Mouse (Mus musculus): ENCODE results near the gene Rara.

Rara gene

DNA sequence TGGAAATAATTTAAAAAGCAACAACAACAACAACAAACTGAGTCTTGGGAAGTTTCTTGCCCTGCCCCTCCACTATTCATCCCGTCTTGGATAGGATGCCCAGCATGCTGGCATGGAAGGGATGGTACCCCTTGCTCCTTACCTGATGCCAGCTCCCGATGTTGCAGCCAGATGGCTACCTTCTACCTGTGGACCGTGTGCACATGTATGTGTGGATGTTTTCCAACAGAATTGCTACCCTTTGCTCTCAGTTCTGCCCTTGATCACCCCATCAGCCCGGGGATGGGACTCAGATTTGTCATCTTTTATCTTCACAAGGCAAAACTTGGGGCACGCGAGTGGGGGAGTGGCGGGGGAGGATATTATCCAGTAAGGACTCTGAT is 11.1 kb downstream of the Rara start:
- peak in 1 of 2 experiments; percentile 31 for DNase-seq

DNA sequence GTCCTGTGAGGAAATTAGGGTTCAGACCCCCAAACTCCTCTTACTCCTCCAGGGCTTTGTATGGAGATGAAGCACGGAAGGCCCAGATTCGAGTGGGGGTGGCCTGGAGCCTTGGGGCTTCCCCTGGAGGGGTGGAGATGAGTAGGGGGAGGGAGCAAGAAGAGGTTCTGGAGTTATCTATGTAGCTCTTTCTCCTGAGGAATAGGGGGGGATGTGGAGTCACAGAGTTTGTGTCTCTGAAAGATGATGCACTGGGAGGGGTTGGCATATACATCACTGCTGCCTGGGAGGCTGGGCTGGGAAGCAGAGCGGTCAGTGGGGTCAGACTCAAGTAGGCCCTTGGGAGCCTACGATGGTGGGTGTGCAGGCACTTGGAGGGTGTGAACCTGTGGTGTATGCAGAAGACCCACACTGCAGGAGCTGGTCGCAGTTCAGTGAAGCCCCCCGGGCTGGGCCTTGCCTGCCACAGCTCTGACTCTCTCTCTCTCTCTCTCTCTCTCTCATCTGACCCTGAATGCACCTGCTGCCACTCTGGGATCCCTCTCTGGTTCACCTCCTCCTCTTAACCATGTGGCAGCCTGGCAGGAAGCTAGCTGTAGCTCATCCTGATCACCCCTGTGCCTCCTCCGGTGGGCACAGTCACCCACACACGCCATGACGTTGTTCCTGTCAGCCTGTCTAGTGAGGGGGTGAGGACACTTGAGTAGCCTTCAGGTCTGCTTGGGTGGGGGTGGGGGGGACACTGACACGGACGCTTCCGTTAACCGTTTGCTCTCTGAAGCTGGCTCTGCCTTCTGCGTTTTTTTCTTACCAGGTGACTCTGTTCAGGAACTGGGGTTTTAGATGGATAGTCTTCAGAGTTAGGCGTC is 11.7 kb downstream of the Rara start:
- DNase-seq: peak in 1 of 2 experiments; percentile 28

DNA sequence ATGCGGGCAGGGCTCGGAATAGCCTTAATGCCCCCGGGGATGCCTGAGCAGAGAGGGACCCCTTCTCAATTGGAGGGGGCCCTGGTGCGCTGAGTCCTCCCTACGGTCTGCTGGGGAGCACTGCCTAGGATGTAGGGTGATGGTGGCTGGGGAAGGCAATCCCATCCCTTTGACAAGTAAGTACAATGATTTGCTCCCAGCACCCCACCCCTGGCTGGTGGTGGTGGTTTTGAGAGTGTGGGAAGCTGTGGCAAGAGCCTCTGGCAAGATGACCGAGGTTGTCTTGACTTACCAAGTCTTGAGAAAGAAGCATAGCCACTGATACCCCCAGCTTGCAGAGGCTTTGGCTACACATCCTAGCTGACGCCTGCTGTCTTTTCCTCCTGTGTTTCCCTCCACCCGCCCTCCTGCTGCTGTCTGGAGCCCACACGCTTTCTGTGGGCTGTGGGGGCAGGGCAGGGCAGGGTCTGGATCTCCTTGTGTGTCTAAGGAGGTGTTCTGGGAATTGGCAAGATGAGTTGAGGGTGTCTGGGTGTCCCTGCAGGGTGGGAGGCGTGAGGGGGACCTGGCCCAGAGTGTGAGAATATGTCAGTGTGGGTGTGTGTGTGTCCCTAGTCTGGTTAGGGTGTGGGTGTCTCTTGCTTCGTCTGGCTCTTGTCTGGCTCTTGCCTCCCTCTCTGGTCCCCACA is 12.5 kb downstream of the Rara start:
- no peak for DNase-seq

DNA sequence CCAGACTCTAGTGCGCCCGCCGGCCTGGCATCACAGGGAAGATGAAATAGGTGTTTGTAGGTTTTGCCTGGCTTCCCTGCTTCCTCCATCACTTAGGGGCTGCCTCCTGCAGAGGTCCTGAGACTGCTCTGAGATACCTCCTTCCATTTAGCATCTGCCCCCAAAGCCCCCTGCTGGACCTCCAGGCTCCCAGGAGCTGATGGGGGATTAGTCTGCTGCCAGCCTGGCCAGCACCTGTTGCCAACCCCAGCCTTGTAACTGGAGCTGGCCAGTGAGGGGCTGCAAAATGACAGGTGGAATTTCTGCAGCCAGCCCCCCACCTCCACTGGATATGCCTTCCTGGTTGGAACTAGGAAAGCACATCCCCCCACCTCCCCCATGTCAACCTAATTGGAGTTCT is 13.2 kb downstream of the Rara start:
- peak in 1 of 2 experiments; percentile 25 for DNase-seq

DNA sequence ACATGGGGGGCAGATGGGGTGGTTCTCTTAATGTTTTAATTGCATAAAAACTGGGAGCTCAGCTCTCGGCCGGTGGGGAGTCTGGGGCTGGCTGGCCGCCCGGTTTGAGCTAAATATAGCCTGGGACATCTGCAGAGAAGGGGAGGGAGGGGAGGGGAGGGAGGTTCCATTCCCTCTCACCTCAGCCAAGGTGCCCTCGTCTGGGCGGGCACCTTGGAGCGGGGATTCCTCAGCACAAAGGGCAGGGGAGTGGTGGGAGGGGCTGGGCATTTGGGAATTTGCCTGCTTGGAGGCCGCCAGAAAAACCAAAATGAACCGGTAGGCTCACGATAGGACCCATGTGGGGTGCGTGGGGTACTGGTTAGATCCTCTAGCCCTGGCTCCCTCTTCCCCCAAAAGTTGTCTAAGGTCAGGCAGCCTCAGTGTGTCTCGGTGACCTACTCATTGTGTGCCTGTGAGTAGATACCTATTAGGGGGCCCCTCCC is 13.8 kb downstream of the Rara start:
- DNase-seq: peak; percentile 84 to 87

DNA sequence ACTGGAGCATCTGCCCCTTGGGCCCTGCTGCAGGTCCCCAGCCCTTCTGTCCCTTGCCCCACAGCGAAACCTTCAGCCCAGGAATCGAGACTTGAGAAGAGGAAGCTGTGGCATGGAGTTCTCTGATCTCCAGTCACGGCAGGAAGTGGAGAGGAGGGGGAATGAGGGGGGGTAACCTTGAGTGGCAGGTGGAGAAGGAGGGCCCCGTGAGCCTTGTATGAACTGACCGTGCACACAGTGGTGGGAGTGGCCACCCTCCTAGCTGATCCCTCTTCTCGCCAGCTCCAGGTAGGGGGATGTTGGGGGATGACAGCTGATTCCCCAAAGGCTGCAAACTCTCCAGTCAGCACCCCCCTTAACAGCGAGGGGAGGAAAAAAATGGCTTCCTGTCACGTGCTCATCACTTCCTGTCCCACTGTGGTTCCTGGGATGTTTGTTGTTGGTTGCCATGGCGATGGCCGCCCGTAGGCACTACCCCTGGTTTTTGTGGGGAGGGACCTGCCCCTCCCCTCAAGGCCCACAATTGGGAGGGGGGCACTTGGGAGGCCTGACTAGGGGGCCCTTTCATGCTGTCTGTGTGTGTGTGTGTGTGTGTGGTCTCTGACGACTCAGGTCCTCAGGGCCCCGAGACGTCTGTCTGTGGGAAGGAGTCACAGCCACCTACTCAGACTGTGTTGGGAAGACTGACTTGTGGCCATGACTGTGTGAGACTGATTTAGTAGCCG is 14.4 kb downstream of the Rara start:
- DNase-seq: peak in 1 of 2 experiments; percentile 25

DNA sequence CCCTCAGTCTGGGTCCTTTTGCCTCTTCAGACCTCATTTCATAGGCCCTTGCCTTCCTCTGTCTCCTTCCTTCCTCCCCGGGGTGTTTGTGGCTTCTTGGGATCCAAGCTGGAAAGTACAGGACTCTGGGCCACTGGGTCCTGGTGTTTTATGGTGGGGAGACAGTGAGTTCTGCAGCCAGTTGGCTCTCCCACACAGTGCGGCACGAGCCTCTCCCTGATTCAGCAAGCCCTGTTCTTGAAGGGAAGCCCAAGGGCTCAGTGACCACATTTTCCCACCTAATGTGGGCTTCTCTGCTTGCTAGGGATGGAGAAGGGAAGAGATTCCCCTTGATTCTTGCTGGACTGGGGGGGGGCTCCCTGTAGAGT is 14.9 kb downstream of the Rara start:
- DNase-seq: no peak

DNA sequence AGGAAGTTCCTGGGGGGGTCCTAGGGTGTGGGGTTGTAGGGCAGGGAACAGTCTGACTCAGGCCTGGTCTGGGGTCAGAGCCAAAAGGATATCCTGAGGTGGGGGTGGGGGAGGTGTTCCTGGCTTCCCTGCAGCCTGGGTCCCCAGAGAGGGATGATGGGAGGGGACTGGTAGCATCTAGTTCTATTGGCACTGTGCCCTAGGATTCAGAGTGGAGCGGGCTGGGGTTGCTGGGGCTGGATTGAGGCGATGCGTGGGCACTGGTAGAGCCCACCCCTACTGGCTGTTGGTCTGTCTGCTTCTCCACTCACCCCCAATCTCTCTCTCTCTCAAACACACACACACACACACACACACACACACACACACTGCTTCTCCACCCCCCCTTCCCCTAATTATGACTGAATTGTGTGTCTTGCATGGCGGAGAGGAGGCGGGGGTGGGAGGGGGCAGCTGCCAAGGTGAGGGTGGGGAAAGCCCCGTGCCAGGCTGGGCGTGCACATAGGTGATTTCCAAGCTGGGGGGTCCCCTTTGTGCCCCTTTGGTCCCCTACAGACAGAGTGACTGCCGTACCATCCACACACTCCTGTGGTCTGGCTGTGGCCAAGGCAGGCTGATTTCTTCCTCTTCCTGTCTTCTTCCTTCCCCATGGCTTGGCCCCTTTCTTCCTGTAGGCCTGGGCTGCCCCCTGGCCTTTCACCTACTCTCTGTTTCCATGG is 15.5 kb downstream of the Rara start:
- DNase-seq: no peak

DNA sequence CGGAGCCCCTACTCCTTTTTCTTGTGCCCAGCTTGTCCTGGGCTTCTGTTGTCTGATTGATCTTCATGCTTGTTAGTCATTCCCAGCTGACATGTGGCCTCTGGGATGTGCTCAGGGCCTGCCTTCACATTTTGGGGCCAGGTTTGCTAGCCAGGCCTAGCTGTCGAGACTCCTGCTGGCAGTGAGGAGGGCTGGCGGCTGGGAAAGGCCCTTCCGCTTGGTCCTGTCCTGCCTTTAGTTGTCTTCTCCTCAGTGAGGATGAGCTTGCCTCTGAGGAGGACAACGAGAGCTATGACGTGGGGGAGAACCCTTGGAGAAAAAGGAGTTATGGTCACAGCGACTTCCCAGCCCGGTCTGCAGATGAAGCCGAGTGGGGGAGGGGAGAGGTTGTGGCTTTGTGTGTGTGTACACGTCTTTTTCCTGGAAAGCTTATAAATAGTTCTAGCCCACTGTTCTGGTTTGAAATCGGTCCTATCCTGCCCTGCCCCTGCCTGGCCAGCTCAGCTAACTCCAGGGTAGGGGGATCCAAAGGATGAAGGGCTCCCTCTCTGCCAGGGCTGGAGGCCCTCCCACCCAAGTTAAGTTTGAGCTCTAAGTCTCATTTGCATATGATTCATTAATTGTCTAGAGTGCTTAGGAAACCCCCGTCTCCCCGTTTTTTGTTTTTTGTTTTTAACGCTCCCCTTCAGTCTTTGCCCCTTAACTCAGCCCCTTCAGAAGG is 16.3 kb downstream of the Rara start:
- DNase-seq: no peak

DNA sequence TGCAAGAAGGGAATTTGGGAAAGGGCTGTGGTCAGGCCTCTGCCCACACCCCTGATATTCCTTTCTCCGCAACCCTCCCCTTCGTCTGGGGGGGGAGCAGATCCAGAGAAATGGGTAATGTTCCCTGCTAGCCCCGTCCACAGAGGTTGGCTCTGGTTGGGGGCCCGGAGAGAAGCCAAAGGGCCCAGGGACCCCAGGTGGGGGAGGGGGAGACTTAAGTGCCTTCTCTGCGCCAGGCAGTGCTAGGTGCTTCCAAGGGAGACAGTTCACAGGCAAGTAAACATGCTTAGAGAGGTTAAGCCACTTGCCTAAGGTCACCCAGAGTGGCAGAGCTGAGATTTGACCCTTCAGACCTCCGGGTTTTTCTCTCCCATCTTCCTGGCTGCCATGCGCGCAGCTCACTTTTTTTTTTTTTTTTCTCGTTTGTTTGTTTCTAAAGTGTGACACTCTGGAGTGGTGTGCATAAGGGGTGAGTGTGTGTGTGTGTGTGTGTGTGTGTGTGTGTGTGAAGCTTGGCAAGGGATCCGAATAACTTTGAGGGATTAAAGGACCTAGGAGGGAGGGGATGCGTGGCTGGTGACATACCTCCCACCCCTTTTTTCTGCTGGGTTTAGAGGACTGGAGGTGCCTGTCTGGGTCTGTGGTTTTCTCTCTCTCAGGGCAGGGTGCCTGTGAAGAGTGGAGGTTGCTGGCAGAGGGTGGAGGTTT is 17.4 kb downstream of the Rara start:
- no peak for DNase-seq

DNA sequence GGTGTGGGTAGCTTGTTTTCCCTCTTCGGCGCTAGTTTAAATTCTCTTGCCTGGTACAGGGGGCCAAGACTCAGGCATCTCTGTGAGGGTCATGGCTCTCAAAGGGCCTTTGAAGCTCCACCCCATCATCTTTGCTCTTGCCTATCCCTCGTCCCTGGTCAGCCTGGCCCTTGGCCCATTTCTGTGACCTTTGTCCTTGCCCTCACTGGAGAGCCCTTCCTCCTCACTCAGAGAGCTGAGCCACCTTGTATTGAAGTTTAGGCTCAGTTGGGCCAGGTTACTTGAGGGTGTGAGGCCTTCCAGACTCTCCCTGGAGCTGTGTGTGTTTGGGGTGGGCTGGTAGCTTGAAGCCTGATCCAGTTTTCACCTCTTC is 18.0 kb downstream of the Rara start:
- no peak for DNase-seq

DNA sequence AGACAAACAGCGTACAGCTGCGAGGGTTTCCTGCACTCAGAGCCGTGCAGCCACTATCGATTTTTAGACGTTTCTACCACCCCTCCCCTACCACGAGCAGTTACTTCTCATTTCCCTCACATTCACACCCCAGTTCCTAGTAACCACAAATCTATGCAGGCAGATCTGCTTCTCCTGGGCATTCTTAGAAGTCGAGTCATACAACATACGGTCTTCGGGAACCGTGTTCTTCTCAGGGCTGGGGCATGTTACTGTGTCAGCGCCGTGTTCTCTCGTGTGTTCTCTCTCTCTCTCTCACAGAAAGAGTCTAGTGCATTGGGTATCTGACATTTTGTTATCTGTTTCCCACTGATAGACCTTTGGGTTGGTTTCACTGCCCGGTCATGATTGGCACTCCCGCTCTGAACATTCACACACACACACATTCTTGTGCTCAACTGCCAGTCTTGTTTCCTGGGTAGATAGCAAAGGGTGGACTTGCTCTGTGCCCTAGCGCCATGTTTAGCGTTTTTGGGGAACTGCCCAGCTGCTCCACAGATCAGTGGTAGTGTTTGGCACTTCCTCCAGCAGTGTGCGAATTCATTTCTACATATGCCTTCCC is 20.5 kb downstream of the Rara start:
- no peak for DNase-seq

DNA sequence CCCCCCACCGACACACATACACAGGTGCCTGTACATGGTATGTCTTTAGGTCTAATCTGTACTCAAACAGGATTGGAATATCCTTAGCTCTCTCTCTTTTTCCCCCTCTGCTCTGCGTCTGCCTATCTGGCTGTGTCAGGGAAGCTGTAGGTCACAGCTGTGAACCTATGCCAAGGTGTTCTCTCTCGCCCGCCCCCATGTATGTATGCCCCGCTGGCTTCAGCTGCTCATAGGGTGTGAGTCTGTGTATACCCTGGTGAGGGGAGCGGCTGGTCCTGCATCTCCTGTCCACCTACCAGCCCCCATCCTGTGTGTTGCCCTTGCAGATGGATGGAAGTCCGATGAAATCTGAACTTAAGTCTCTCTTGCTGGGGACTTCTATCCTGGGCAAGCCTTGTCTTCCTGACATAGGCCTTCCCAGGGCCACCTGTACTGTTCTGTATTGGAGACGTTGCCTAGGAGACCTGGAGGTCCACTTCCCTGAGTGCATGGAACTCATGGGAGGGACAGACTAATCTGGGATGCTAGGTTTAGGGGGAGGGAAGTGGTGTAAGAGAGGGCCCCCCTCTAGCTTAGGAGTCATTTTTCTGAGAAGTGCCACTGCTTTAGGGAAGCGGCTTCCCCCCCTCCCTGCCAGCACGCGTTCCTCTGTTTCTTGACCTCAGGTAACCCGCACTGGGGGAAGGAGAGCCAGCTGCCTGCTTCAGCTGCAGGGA is 21.8 kb downstream of the Rara start:
- no peak for DNase-seq

DNA sequence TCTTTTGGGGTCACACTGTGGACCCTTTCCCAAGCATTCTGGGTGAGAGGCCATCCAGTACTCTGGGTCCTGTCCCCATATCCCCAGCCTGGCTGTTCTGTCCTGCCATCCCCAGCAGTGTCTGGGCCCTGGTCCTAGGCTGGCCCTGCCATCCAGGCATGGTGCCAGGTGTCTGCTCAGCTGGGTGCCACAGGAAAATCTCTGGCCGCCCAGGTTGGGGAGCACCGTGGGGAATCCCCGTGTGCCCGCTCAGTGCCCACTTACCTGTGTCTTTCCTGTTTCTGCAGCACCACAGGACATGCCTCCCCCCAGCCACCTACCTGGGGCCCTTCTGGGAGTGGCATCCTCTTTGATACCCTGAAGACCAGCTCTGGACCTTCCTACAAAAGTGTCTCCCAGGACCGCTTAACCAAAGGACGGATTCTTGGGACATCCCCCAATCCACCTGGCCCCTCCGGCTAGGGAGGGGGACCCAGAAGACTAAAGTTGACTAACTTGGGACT is 22.4 kb downstream of the Rara start:
- DNase-seq: peak; percentile 62 to 63

DNA sequence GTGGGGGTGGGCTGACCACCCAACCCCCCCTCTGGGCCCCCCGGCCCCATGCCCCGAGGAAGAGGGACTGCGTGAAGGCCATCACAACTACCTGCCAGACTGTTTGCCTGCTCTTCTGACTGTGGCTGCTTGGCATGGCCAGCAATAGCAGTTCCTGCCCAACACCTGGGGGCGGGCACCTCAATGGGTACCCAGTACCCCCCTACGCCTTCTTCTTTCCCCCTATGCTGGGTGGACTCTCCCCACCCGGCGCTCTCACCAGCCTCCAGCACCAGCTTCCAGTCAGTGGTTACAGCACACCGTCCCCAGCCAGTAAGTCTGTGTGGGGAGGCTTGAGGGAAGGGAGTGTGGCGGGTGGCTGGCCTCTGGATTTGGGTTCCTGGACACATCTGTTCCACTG is 22.9 kb downstream of the Rara start:
- no peak for DNase-seq

DNA sequence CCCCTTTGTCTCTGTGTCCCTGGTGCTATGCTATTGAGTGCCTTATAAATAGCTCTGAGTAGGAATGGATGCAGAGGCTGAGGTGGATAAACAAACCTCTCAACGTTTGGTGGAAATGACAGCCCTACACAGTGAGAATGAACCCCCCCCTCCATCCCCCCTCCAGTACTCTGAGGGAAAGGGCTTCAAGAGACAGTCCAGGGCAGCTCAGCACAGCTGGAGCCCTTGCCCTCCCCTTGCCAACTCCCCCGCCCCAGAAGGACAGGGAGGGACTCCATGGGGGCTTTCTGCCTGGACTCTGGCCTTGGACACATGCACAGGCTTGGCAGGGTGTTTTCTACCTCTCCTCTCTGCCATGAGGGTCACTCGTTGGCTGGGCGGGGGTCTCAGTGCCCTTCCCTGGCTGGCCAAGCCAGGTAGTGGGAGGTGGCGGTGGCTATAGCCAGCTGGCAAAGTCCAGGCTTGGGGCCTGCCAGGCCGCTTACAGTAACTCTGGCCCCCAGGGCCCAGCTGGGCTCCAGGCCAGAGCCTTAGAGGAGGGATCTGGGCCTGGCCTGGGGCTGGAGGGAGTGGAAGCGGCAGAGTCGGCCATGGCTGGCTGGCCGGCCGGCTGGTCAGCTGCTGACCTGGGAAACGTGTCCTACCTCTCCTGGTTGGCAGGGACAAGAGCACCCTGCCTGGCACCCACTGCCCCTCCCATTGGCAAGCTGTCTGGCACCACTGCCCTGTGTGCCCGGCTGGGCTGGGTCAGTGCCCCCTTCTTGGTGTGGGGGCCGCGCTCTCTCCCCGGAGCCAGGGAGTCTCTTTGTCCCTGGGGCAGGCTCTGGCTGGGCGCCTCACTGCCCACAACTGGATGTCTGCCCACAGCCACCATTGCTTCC is 23.6 kb downstream of the Rara start:
- peak; percentile 75 to 82 for DNase-seq

DNA sequence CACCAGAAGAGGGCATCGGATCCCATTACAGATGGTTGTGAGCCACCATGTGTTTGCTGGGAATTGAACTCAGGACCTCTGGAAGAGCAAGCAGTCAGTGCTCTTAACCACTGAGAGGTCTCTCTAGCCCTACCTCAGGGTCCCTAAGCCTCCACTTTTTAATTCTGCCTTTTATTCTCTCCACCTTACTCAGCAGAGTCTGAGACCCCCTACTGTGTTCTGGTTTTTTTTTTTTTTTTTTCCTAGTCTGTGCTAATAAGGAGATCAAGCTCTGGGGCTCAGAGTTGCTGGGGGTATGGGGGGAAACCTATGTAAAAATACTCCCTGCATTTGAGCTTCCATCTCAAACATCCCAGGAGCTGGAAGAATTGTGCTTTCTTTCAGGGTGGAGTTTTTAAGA is 24.5 kb downstream of the Rara start:
- DNase-seq: no peak

DNA sequence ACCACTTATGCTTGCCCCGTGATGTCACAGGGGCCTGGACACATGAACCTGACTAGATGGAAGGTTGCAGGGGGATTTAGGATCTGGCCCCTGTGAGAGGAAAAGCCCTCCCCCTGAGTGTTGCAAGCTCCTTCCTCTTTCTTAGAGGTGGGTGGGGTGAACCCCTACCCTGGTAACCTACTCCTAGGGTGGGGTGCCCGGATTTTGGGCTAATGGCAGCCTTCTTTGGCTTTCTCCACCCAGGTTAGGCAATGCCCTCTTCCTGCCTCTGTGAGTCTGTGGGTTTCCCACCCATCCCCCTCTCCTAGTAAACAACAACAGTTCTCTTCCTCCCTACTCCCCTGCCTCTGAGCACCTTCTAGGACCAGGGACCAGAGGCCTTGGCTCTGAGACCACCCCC is 25.1 kb downstream of the Rara start:
- no peak for DNase-seq

DNA sequence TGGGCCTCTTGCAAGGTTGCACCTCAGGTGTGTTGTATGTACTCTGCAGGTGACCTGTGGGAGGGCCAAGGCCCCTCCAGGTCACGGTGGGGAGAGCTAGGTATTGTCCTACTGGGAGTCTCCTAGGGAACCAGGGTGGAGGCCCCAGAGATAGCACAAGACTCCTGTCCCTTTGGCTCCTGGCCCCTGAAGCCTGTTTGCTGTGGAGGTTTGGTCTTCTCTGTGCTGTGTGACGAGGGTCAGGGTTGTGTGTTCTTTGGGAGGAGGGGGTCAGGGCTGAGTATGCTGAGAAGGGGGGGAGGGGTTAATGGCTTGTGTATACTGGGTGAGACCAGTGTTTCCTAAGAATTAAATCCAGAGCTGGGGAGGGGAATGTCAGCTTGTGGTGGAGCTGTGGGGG is 25.7 kb downstream of the Rara start:
- no peak for DNase-seq
